In genomic region chr3:98339097-98339705, GRCm38 (mm10) we compare ENCODE assay signal across 8 mouse cellular contexts. TPM values are rescaled to one million over a fixed set of nuclear protein-coding genes. Genes with fewer than 3 reads are reported as not detected.
DNase-seq lines count a peak whose midpoint lies in the region; ATAC-seq and TF ChIP-seq lines count a peak whose summit lies in the region.

No protein-coding gene starts in this region.

- H3K4me2 ChIP-seq in intestine, embryonic 15.5 days (replicated peaks) = peak overlapping the region; percentile 95
- H3K4me2 ChIP-seq in limb, embryonic 13.5 days (replicated peaks) = peak overlapping the region; percentile 86
- peak overlapping the region; percentile 98 for H3K4me2 ChIP-seq in midbrain, embryonic 12.5 days (replicated peaks)

- H3K27ac ChIP-seq in left cerebral cortex, adult 2 months = peak overlapping the region; percentile 55; the same call in 1 of the 2 replicates
- H3K27ac ChIP-seq in intestine, embryonic 15.5 days = peak overlapping the region; percentile 87
- H3K27ac ChIP-seq in limb, embryonic 13.5 days = peak overlapping the region; percentile 92
- H3K27ac ChIP-seq in midbrain, embryonic 12.5 days (replicated peaks) = peak overlapping the region; percentile 65

- peak overlapping the region; percentile 58 for H3K4me3 ChIP-seq in left cerebral cortex, adult 2 months
- H3K4me3 ChIP-seq in intestine, embryonic 15.5 days (replicated peaks) = peak overlapping the region; percentile 74
- H3K4me3 ChIP-seq in limb, embryonic 13.5 days = peak overlapping the region; percentile 75
- peak overlapping the region; percentile 72 for H3K4me3 ChIP-seq in midbrain, embryonic 12.5 days

- no peaks in the 10 kb centered on the region for H3K36me3 ChIP-seq in intestine, embryonic 15.5 days
- peaks cover 8% of the 10 kb centered on the region for H3K36me3 ChIP-seq in limb, embryonic 13.5 days
- H3K36me3 ChIP-seq in midbrain, embryonic 12.5 days = peaks cover 6% of the 10 kb centered on the region; the same call in 1 of the 2 replicates

- no peaks in the 10 kb centered on the region for H3K9me3 ChIP-seq in intestine, embryonic 15.5 days
- no peaks in the 10 kb centered on the region for H3K9me3 ChIP-seq in limb, embryonic 13.5 days
- no peaks in the 10 kb centered on the region for H3K9me3 ChIP-seq in midbrain, embryonic 12.5 days

- H3K4me1 ChIP-seq in intestine, embryonic 15.5 days (replicated peaks) = peaks cover 34% of the 10 kb centered on the region; the same call in 1 of the 2 replicates
- H3K4me1 ChIP-seq in limb, embryonic 13.5 days = peaks cover 37% of the 10 kb centered on the region
- peaks cover 37% of the 10 kb centered on the region for H3K4me1 ChIP-seq in midbrain, embryonic 12.5 days

- intact Hi-C loops in left cerebral cortex, adult 2 months (cut with DNase I) = no loop called here

- H3K9ac ChIP-seq in intestine, embryonic 15.5 days = peak overlapping the region; percentile 71
- peak overlapping the region; percentile 79 for H3K9ac ChIP-seq in limb, embryonic 13.5 days
- peak overlapping the region; percentile 82 for H3K9ac ChIP-seq in midbrain, embryonic 12.5 days (replicated peaks)

- H3K27me3 ChIP-seq in intestine, embryonic 15.5 days (replicated peaks) = no peaks in the 10 kb centered on the region
- H3K27me3 ChIP-seq in limb, embryonic 13.5 days = no peaks in the 10 kb centered on the region
- H3K27me3 ChIP-seq in midbrain, embryonic 12.5 days = no peaks in the 10 kb centered on the region

- peak; percentile 57 for ATAC-seq in intestine, embryonic 15.5 days
- ATAC-seq in limb, embryonic 13.5 days (ENCODE audit: low FRiP score, low read depth) = peak; percentile 46
- ATAC-seq in midbrain, embryonic 12.5 days (ENCODE audit: low FRiP score, low read depth) = peak; percentile 70

- under 1% methylated on average over 46 of the region's 46 CpGs for WGBS in intestine, embryonic 15.5 days
- under 1% methylated on average over 45 of the region's 46 CpGs for WGBS in limb, embryonic 13.5 days
- WGBS in midbrain, embryonic 12.5 days = under 1% methylated on average over 41 of the region's 46 CpGs

- peak; percentile 26 to 31 for DNase-seq in left cerebral cortex, adult 2 months (ENCODE audit: extremely low spot score in 1 of 2, low spot score in 2 of 2)
- no peak for DNase-seq in left cerebral cortex, adult 11 months (ENCODE audit: low spot score)
- DNase-seq in cerebellum, postnatal 25 days = peak; percentile 47 to 49
- DNase-seq in gastrocnemius, postnatal 25 days = peak; percentile 43
- DNase-seq in spleen, postnatal 4 days (ENCODE audit: low spot score in 2 of 2) = peak; percentile 20 to 73

- TF ChIP-seq CTCF in left cerebral cortex, adult 2 months (IDR thresholded peaks at IDR 0.05) = no peak

RNA-seq across cellular contexts. Expression of gene Phgdh, which starts 0.6 kb away (rescaled TPM):
- total RNA-seq in left cerebral cortex, adult 2 months (2021) = 10 to 100 TPM; 52.5 to 52.7 TPM
- total RNA-seq in gastrocnemius, postnatal 25 days (2021) = 1 to 10 TPM; 2.5 to 7.2 TPM
- polyA plus RNA-seq in intestine, embryonic 15.5 days (2015; fragmentation: Nextera tagmentation; extraction: Ambion mirVana) = 291 and 356 TPM in 2 replicates
- polyA plus RNA-seq in limb, embryonic 13.5 days (2015; fragmentation: Nextera tagmentation; extraction: Ambion mirVana) = 248 and 258 TPM in 2 replicates
- 257 and 278 TPM in 2 replicates for polyA plus RNA-seq in midbrain, embryonic 12.5 days (2016; fragmentation: Nextera tagmentation; extraction: Ambion mirVana)

RNA-seq across cellular contexts. Expression of gene Zfp697, which starts 43.1 kb away (rescaled TPM):
- 10 to 100 TPM; 33.2 to 35.0 TPM for total RNA-seq in left cerebral cortex, adult 2 months (2021)
- 1 to 10 TPM in 1 of 2 experiments, under 1 TPM in 1; 0.88 to 1.0 TPM for total RNA-seq in gastrocnemius, postnatal 25 days (2021)
- 7.1 and 7.2 TPM in 2 replicates for polyA plus RNA-seq in intestine, embryonic 15.5 days (2015; fragmentation: Nextera tagmentation; extraction: Ambion mirVana)
- polyA plus RNA-seq in limb, embryonic 13.5 days (2015; fragmentation: Nextera tagmentation; extraction: Ambion mirVana) = 8.5 and 9.0 TPM in 2 replicates
- 9.9 and 10.1 TPM in 2 replicates for polyA plus RNA-seq in midbrain, embryonic 12.5 days (2016; fragmentation: Nextera tagmentation; extraction: Ambion mirVana)

RNA-seq across cellular contexts. Expression of gene Hmgcs2, which starts 59.0 kb away (rescaled TPM):
- 1 to 10 TPM; 6.3 to 6.4 TPM for total RNA-seq in left cerebral cortex, adult 2 months (2021)
- 1 to 10 TPM; 1.2 to 1.4 TPM for total RNA-seq in gastrocnemius, postnatal 25 days (2021)
- polyA plus RNA-seq in intestine, embryonic 15.5 days (2015; fragmentation: Nextera tagmentation; extraction: Ambion mirVana) = 149 and 177 TPM in 2 replicates
- polyA plus RNA-seq in limb, embryonic 13.5 days (2015; fragmentation: Nextera tagmentation; extraction: Ambion mirVana) = 1.3 and 1.9 TPM in 2 replicates
- polyA plus RNA-seq in midbrain, embryonic 12.5 days (2016; fragmentation: Nextera tagmentation; extraction: Ambion mirVana) = 5.0 and 6.7 TPM in 2 replicates

Comparison
In these comparisons a context has a peak if more than half of its experiments do, and no peak if none do; other contexts are left out.
1. RNA of gene Hmgcs2, which starts 59.0 kb away (polyA plus RNA-seq): 149 to 177 TPM in intestine, embryonic 15.5 days; 5.0 to 6.7 TPM in midbrain, embryonic 12.5 days and 1.3 to 1.9 TPM in limb, embryonic 13.5 days; every median in the first group is over 10 times any median in the second.
2. Peak in every context shown above with its lines, with median percentiles within 50 percentile points of each other: H3K27ac ChIP-seq, H3K4me3 ChIP-seq, ATAC-seq, H3K4me2 ChIP-seq and H3K9ac ChIP-seq.